Mouse (Mus musculus) heart, adult 11 months (tissue): ENCODE measurements around the gene Cox7c.
"Not testable (repeated sequence)": the region's sequence is repeated elsewhere in the genome, so short reads cannot be mapped to it uniquely, and the experiment has no call there.

Source experiments
- DNase-seq: peaks from one replicate; pipeline ENCODE4 v3.0.0; 2022

The Cox7c gene

DNA sequence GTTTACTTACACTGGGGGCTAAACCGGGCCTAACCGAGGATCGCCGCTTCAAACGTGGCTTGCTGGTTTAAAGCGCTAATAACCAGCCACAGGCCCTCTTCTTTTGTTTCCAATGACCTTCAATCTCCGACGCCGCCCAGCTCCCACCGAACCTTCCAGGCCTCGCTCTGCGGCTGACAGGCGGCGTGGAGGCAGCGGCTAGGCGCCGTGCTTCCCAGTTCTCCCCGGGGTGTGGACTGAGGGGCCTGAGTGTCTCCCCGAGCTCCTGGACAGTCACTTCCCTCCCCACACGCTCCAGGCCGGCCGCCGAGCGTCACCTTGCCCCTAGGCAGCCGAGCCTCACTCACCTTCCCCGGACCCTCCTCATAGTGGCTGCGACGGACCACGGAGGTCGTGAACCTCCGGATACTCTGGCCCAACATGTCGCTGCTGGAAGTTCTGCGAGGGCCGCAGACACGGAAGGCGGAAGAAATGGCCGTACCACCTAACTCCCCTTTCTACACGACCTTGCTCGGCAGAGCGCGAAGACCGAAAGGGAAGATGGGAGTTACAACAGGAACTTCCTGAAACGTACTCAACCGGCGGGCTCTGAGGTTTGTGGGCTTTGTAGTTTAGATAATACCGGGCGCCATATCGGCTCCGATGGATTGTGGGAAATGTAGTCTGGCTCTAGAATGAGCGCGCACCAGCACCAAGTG lies at the start of gene Cox7c:
Cox7c (minus strand) TSS at position 651 of the 698 bp plus-strand sequence.
- DNase-seq, result peak; percentile 99

DNA sequence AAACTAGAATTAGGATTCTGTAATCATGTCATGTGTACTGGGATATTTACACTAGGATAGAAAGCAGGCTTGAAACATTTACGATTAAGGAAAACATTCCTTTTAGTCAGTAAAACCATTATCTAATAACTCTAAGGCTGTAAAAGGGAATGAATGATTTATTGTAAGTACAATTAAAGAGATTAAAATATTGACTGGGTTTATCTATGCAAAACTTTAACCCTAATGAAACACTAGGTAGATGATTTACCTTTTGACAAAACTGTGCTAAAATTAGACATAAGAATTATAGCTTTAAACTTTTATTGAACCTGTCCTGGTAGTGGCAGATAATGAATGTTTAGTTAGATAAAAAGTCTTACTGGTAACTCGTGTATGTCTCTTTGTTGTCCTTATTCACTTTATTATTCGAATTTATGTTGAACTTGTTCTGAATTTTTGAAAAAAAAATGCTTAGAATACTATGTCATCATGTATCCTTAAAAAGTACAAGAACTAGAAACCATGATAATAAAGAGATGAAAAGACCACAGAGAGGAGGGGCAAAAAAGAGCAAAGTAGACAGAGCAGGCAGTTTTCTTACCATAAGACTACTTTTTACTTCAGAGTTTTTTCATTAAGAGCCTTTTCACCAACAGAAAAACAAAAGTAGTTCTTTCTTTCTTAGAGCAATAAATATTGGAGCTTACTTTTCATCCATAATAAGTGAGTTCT lies 21.5 kb upstream of the Cox7c start:
- DNase-seq, result no peak

DNA sequence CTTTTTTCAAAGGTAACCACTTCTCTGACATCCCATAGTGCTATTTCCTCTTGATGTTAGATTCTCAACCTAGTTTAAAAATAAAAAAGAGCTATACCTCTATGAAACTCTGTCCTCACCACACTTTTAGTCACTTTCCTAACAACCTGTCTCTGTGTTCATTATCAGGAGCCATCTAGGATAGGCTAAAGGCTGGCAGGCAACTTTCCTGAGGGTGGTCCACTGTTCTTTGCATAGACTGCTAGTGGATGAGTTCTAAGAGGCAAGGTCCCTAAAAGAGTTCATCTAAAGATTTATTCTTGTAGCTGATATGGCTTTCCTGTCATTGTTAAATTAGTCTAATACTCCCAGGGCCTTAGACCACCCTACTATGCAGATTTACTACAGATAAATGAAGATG lies 20.8 kb upstream of the Cox7c start:
- DNase-seq, result no peak

DNA sequence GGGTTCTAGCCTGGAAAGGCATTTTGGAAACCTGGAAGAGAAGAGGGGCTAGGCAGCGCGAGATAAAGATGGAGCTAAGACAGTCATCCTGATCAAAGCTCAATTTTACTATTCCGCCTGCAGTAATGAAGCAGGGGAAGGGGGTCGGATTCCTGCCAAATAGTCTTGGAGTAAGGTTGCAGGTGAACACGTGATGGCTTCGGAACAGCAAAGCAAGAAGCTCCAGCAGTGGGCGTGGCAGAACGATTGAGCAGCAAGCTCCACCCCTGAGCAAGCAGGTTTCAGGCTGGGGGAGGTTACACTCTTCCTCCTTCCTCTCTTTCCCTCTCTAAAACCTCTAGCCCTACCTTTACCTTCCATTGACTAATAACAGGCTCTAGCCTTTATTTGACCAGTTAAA lies 7.4 kb upstream of the Cox7c start:
- DNase-seq, result not testable (repeated sequence)

DNA sequence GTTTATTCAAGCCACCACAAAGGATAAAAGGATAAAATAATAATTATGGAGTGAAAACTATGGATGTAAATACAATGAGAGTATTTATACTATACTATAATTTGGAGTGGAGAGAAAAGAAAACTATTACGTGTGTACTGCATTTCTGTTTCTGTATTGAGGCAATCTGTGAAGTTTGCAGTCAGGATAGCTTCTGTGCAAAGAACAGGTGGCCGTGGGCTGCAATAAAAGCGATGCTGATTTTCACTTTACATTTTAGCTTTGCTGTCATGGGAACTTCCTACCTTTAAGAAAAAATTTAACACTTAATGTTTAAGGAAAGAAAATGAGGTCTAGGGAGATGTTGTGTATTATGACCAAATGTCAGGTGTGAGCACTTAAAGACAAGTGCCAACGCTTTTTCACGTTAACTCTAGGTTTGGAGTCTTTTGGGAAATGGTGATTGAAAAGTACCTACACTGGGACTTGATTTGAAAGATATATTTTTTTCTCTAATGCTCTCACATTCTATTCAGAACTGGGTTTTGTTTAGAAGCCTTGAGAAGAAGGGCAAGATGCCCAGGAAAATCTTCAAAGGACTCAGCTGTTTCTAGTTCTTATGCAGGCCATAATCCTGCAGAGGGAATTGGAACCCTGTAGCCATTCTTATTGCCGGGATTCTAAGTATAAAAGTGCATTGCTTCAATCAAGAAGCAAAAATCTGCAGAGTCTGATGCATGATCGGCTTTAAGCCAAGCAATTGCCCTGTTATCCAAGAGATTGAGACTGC lies 41.6 kb downstream of the Cox7c start:
- DNase-seq, result no peak
